Mouse (Mus musculus): ENCODE data around the gene Krtap16-1. TPM values are rescaled to one million over a fixed set of nuclear protein-coding genes. Genes with fewer than 3 reads are reported as not detected.
A peak's percentile ranks its signal among the peaks of the same experiment; 100 is the strongest.

Krtap16-1 gene
- 0.09 and 0.13 TPM in 2 replicates for polyA plus RNA-seq (2015; fragmentation: Nextera tagmentation; extraction: Ambion mirVana)

DNA sequence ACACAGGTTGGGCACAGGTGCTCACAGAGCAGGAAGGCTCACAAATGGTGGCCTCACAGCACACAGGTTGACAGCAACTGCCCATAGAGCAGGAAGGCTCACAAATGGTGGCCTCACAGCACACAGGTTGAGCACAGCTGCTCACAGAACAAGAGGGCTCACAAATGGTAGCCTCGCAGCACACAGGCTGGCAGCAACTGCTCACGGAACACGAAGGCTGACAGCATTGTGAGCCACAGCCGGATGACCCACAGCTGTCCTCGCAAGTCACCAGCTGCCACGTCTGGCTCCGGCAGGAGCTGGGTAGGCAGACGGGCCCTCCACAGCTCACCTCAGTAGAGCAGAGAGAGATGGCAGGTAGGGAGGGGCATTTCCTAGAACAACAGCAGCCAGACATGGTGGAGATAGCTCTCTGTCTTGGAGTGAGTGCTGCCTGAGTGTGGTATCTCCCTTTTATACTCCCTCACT is at the start of gene Krtap16-1:
Gene Krtap16-1, minus strand, starts transcription at position 418 of the 468 bp plus-strand sequence.
- Histone ChIP-seq H3K9ac (0 out of 2 replicates have a peak within 1 kb of the TSS, but pooled peaks have one; percentile 43), H3K4me1 (replicated peaks) (peaks cover 4% of the 10 kb centered on the region), H3K4me3 (no peak within 1 kb of the TSS), H3K9me3 (no peaks in the 10 kb centered on the region), H3K36me3 (no peaks in the 10 kb centered on the region), H3K27me3 (no peaks in the 10 kb centered on the region), H3K4me2 (peak within 1 kb of the TSS; percentile 19; the same call in 1 of the 2 replicates), H3K27ac (peak within 1 kb of the TSS; percentile 62)
- ATAC-seq (ENCODE audit: low FRiP score) = no peak
- 84% methylated on average over 8 of the region's 8 CpGs for WGBS

DNA sequence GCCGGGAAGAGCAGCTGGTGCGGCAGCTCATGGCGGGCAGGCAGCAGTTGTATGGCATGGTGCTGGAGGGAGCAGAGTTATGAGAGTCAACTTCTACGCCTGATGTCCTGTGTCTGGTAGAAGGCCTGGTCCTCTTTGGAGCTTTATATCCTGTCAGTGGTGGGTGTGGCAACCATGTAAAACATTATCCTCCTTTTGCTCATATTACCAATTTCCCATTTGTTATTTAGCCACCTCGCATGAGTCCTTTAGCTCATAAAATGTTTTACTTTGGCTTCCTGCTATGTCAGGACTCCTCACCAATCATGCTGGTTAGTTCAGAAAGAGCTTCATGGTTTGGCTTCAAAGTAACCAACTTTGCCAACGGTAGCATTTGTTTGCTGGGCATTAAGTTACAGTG is 43.4 kb upstream of the Krtap16-1 start, which contains the start of gene Krt33b:
Gene Krt33b, minus strand, starts transcription at position 101 of the 400 bp plus-strand sequence.
- Histone ChIP-seq H3K27me3 (no peaks in the 10 kb centered on the region), H3K4me3 (no peak within 1 kb of the TSS), H3K9ac (no peak within 1 kb of the TSS), H3K36me3 (no peaks in the 10 kb centered on the region), H3K9me3 (no peaks in the 10 kb centered on the region), H3K4me2 (no peak within 1 kb of the TSS), H3K27ac (no peak within 1 kb of the TSS), H3K4me1 (replicated peaks) (0 out of 2 replicates have a peak, but pooled peaks cover 3% of the 10 kb centered on the region)
- ATAC-seq (ENCODE audit: low FRiP score) = no peak
- WGBS = 89% methylated on average over 6 of the region's 6 CpGs

DNA sequence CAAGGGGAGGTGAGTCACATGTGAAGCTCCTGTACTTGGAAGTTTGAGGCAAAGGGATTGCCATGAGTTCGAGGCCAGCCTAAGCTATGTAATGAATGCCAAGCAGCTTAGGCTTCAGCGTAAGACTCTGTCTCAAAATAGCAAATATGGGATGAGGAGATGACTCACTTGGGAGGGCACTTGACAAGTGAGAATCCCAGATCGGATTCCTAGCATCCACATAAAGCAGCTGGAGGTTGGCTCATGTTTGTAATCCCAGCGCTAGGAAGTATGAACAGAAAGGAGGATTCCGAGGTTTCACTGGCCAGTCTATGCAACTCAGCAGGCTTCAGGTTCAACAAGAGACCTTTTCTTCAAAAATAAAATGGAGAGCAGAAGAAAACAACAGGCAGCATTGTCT is 35.0 kb upstream of the Krtap16-1 start:
- H3K4me2 ChIP-seq = no peak overlapping the region
- no peak overlapping the region for H3K4me3 ChIP-seq
- WGBS = 88% methylated on average over 5 of the region's 5 CpGs
- no peaks in the 10 kb centered on the region for H3K9me3 ChIP-seq
- no peak overlapping the region for H3K27ac ChIP-seq
- H3K27me3 ChIP-seq = no peaks in the 10 kb centered on the region
- no peak overlapping the region for H3K9ac ChIP-seq
- 0 out of 2 replicates have a peak, but pooled peaks cover 3% of the 10 kb centered on the region for H3K4me1 ChIP-seq (replicated peaks)
- no peak for ATAC-seq (ENCODE audit: low FRiP score)
- H3K36me3 ChIP-seq = no peaks in the 10 kb centered on the region

DNA sequence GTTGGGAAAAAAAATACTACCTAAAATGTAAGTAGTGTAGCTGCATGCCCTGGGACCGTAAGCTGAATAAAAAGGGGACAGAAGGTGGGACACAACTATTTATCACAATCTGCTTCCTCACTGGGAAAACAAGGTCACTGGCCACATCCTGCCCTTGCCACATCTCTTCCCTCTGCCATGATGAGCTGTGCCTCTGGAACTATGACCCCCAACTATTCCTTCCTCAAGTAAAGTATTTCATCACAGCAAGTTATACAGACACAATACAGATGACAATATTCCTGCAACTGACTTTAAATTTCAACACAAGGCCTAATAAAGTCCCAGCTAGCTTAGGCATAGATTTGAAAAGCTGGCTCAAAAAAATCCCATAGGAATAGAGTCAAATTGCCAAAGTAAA is 33.1 kb upstream of the Krtap16-1 start:
- Histone ChIP-seq H3K4me3 (no peak overlapping the region), H3K9me3 (no peaks in the 10 kb centered on the region), H3K9ac (no peak overlapping the region), H3K27me3 (no peaks in the 10 kb centered on the region), H3K36me3 (no peaks in the 10 kb centered on the region), H3K4me2 (no peak overlapping the region), H3K4me1 (replicated peaks) (no peaks in the 10 kb centered on the region), H3K27ac (no peak overlapping the region)
- no peak for ATAC-seq (ENCODE audit: low FRiP score)
- 94% methylated on average over 1 of the region's 1 CpGs for WGBS

DNA sequence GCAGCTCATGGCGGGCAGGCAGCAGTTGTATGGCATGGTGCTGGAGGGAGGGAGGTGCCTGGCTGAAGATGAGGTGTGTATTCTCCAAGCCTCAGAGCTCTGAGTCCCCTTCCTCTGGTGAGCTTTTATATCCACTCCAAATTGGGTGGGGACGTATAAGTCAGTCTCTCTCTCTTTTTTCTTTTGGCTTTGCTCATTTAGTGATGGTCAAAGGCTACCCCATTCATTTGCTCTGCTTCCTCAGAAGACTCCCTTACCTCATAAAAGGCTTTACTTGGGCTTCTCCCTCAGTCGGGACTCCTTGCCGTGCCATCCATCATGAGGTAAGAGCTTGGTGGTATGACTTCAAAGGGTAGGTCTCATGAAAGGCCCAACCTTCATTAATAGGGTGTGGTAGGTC is 29.7 kb upstream of the Krtap16-1 start, which contains the start of gene Krt33a:
Gene Krt33a, minus strand, starts transcription at position 101 of the 400 bp plus-strand sequence.
- Histone ChIP-seq H3K4me1 (replicated peaks) (no peaks in the 10 kb centered on the region), H3K9ac (no peak within 1 kb of the TSS), H3K27ac (no peak within 1 kb of the TSS), H3K27me3 (no peaks in the 10 kb centered on the region), H3K4me2 (no peak within 1 kb of the TSS), H3K9me3 (no peaks in the 10 kb centered on the region), H3K36me3 (no peaks in the 10 kb centered on the region), H3K4me3 (no peak within 1 kb of the TSS)
- 82% methylated on average over 4 of the region's 4 CpGs for WGBS
- ATAC-seq (ENCODE audit: low FRiP score) = no peak

DNA sequence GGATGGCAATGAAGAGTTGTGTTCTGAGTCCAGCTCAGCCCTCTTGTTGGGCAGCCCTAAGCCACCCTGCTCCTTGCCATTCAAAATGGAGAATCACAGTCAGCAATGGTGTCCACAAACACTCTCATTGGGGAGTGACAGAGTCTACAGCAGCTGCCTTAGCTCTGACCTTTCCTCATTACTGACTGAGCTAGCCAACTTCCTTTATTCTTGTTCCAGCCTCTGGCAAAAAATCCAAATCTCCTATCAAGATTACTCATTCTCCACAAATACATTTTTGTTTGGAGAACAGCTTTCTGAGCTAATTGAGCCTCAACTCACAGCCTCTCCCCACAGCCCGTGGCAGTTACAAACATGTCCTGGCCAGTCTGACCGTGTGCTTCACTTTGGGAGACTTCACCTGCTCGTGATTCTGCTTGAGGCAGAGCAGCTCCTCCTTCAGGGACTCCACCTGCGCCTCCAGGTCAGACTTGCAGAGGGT is 27.3 kb upstream of the Krtap16-1 start:
- no peak for ATAC-seq (ENCODE audit: low FRiP score)
- H3K4me2 ChIP-seq = no peak overlapping the region

DNA sequence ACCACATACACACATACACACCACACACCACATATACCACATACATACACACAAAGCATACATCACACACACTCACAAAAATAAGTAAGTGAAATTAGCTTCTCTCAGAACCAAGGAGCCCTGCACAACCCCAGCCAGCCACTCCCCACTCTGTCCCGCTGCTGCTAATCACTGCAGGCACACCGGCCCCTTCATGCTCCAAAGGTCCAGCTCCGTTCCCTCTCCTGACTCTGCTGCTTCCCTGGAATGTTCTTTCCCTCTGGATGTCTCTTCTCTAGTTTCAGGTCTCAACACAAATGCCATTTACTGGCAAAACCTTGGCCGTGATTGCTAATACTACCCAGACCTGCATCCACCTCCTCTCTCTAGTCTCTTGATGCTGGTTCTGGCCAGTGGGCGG is 24.3 kb upstream of the Krtap16-1 start:
- Histone ChIP-seq H3K4me3 (no peak overlapping the region), H3K9ac (no peak overlapping the region), H3K9me3 (no peaks in the 10 kb centered on the region), H3K27ac (no peak overlapping the region), H3K4me1 (replicated peaks) (no peaks in the 10 kb centered on the region), H3K36me3 (no peaks in the 10 kb centered on the region), H3K4me2 (no peak overlapping the region), H3K27me3 (no peaks in the 10 kb centered on the region)
- 94% methylated on average over 5 of the region's 5 CpGs for WGBS
- no peak for ATAC-seq (ENCODE audit: low FRiP score)

More for the DNA sequence above, 27.3 kb upstream of the Krtap16-1 start:
- no peaks in the 10 kb centered on the region for H3K9me3 ChIP-seq
- no peaks in the 10 kb centered on the region for H3K27me3 ChIP-seq
- 82% methylated on average over 4 of the region's 4 CpGs for whole genome bisulfite sequencing
- H3K9ac ChIP-seq = no peak overlapping the region
- H3K27ac ChIP-seq = no peak overlapping the region
- H3K4me3 ChIP-seq = no peak overlapping the region
- H3K4me1 ChIP-seq (replicated peaks) = no peaks in the 10 kb centered on the region
- H3K36me3 ChIP-seq = no peaks in the 10 kb centered on the region

DNA sequence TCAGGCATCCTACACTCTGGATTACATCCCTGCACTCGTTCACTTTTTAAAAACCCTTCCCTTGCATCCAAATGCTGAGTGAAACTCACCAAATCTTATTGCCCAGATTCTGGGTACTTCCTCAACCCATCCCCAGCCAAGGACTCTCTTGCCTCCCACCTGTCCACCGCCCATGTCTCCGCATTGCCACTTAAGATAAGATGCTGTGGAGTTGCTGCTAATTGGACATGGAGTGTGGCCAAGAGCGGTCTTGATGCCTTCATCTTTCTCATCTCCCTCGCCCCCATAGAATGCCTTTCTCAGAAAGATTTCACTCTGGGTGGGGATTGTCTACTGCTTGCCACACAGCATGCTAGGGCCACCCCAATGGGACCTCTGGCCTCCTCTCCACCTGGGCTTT is 21.9 kb upstream of the Krtap16-1 start:
- no peaks in the 10 kb centered on the region for H3K4me1 ChIP-seq (replicated peaks)
- no peak overlapping the region for H3K4me3 ChIP-seq
- no peak overlapping the region for H3K4me2 ChIP-seq
- H3K9me3 ChIP-seq = no peaks in the 10 kb centered on the region
- H3K27ac ChIP-seq = no peak overlapping the region
- WGBS = 93% methylated on average over 5 of the region's 5 CpGs
- H3K9ac ChIP-seq = no peak overlapping the region
- H3K36me3 ChIP-seq = no peaks in the 10 kb centered on the region
- H3K27me3 ChIP-seq = no peaks in the 10 kb centered on the region
- no peak for ATAC-seq (ENCODE audit: low FRiP score)

DNA sequence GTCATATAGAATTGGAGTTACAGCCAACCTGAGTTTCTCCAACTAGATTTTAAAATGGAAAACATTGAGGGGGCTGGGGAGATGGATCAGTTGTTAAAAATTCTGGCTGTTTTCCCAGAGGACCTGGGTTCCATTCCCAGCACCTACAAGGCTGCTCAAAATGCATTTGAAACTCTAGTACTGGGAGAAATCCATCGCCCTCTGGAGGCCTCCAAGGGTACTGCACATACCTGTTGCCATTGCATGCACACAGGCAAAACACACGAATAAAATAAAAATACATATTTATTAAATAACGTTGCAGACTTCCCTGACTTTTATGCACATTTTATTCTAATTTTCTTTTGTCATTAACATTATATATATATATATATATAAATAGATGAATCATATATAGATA is 20.2 kb upstream of the Krtap16-1 start:
- no peaks in the 10 kb centered on the region for H3K9me3 ChIP-seq
- H3K4me3 ChIP-seq = no peak overlapping the region
- no peaks in the 10 kb centered on the region for H3K4me1 ChIP-seq (replicated peaks)
- no peak overlapping the region for H3K9ac ChIP-seq
- H3K27ac ChIP-seq = no peak overlapping the region
- no peak overlapping the region for H3K4me2 ChIP-seq
- no peak for ATAC-seq (ENCODE audit: low FRiP score)
- WGBS = 54% methylated on average over 3 of the region's 3 CpGs
- H3K27me3 ChIP-seq = no peaks in the 10 kb centered on the region
- no peaks in the 10 kb centered on the region for H3K36me3 ChIP-seq

DNA sequence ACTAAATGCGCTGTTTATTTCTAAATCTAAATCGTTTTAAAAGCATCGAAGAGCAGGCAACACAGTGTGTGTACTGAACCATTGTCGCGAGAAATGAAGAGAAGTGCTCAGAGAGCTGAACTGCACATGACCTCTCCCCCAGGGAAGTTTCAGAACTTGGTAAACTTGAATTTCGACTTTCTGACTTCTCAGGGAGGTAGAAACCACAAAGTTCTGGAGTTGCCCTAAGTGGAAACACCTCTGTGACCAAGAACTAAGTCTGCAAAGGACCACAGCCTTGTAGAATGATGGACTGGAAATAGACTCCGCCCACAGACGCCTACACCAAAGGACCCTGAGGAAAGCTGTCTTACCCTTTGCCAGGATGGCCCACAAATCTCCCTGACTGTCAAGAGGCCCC is 19.5 kb upstream of the Krtap16-1 start:
- no peak for ATAC-seq (ENCODE audit: low FRiP score)
- Histone ChIP-seq H3K27ac (no peak overlapping the region), H3K9ac (no peak overlapping the region), H3K4me3 (no peak overlapping the region), H3K36me3 (no peaks in the 10 kb centered on the region), H3K9me3 (no peaks in the 10 kb centered on the region), H3K4me2 (no peak overlapping the region), H3K27me3 (no peaks in the 10 kb centered on the region), H3K4me1 (replicated peaks) (no peaks in the 10 kb centered on the region)
- 93% methylated on average over 8 of the region's 8 CpGs for WGBS

DNA sequence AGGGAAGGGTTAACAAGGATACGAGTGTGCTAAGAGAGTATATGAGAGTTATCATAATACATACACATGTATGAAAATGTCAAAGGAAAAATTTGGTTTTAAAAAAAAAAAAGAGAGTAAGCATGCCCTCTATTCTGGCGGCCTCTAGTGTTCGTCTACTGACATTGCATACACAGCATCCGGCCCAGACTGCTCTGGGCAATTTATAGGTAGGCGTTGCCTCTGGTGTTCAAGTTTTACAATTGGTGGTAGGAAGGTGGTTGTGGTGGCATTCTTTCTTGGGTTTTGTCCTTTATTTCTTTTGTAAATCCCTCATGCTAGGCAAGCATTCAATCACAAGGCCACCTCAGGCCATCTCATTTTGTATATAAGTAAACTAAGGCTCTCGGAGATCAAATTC is 18.4 kb upstream of the Krtap16-1 start:
- no peak overlapping the region for H3K4me3 ChIP-seq
- 25% methylated on average over 6 of the region's 6 CpGs for WGBS
- no peak overlapping the region for H3K27ac ChIP-seq
- no peaks in the 10 kb centered on the region for H3K4me1 ChIP-seq (replicated peaks)
- no peaks in the 10 kb centered on the region for H3K9me3 ChIP-seq
- H3K4me2 ChIP-seq = no peak overlapping the region
- H3K36me3 ChIP-seq = no peaks in the 10 kb centered on the region
- H3K27me3 ChIP-seq = no peaks in the 10 kb centered on the region
- no peak overlapping the region for H3K9ac ChIP-seq
- ATAC-seq (ENCODE audit: low FRiP score) = no peak

DNA sequence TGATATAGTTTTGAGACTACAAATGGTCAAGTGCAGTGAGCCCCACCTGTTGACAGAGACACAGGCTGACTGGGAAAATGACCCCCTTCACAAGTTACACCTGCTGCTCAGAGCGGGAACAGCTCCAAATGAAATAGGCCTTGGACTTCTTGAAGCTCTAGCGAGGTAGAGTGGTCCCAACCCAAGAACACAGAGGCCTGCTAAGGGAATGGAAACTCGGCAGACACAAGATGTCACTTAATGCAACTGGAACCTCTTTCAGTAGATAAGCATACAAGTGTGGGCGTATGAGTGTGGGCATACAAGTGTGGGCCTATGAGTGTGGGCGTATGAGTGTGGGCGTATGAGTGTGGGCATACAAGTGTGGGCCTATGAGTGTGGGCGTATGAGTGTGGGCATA is 12.7 kb upstream of the Krtap16-1 start:
- no peak for ATAC-seq (ENCODE audit: low FRiP score)
- WGBS = 96% methylated on average over 7 of the region's 7 CpGs

DNA sequence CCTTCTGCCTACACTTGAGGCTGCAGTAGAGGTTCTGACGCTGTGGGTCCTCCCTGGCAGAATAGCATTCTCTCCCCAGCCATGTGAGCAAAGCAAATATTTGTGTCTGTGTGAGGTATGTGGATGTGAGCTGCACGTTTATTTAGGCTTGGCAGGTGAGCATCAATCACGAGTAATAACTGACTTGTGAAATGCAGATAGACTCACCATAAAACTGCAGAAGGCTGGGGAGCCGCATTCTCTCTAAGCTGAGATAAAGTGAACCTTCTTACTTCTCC is 7.9 kb upstream of the Krtap16-1 start:
- Histone ChIP-seq H3K4me1 (replicated peaks) (peaks cover 6% of the 10 kb centered on the region), H3K27ac (no peak overlapping the region), H3K9me3 (no peaks in the 10 kb centered on the region), H3K27me3 (peaks cover 15% of the 10 kb centered on the region; the same call in 1 of the 2 replicates), H3K4me3 (no peak overlapping the region), H3K9ac (no peak overlapping the region), H3K36me3 (no peaks in the 10 kb centered on the region), H3K4me2 (no peak overlapping the region)
- WGBS = 63% methylated on average over 4 of the region's 4 CpGs
- no peak for ATAC-seq (ENCODE audit: low FRiP score)

More for the DNA sequence above, 12.7 kb upstream of the Krtap16-1 start:
- no peak overlapping the region for H3K9ac ChIP-seq
- no peak overlapping the region for H3K27ac ChIP-seq
- no peaks in the 10 kb centered on the region for H3K9me3 ChIP-seq
- H3K4me1 ChIP-seq (replicated peaks) = no peaks in the 10 kb centered on the region
- H3K4me3 ChIP-seq = no peak overlapping the region
- no peaks in the 10 kb centered on the region for H3K36me3 ChIP-seq
- peaks cover 4% of the 10 kb centered on the region; the same call in 1 of the 2 replicates for H3K27me3 ChIP-seq
- H3K4me2 ChIP-seq = no peak overlapping the region
